Mouse (Mus musculus) forebrain, embryonic 15.5 days (tissue): Measurements from ENCODE around the gene Slc25a38. TPM values are rescaled to one million over a fixed set of nuclear protein-coding genes. Genes with fewer than 3 reads are reported as not detected.

ENCODE experiments used
- ATAC-seq: fragments of 200-750 bp; cut with Nextera tagmentation; replicated peaks from 2 replicates; pipeline ENCODE4 v1.8.0; 2017; ENCODE audit warnings: mild to moderate bottlenecking, moderate TSS enrichment, moderate library complexity
- H3K27ac ChIP-seq: fragments of 300-500 bp; sonication (generic); replicated peaks from 2 replicates; pipeline ENCODE4 v1.5.1; 2015; ENCODE audit warnings: mild to moderate bottlenecking, inconsistent platforms
- H3K27me3 ChIP-seq: fragments of 300-500 bp; sonication (generic); 2 replicates; pipeline ENCODE4 v1.6.1; 2015; ENCODE audit warnings: inconsistent platforms
- H3K36me3 ChIP-seq: fragments of 300-500 bp; sonication (generic); 2 replicates; pipeline ENCODE4 v1.6.1; 2015; ENCODE audit warnings: mild to moderate bottlenecking, inconsistent platforms
- H3K4me1 ChIP-seq: fragments of 300-500 bp; sonication (generic); 2 replicates; pipeline ENCODE4 v1.6.1; 2015; ENCODE audit warnings: inconsistent platforms
- H3K4me2 ChIP-seq: fragments of 300-500 bp; sonication (generic); replicated peaks from 2 replicates; pipeline ENCODE4 v1.6.1; 2015; ENCODE audit warnings: mild to moderate bottlenecking, inconsistent platforms
- H3K4me3 ChIP-seq: fragments of 300-500 bp; sonication (generic); 2 replicates; pipeline ENCODE4 v1.5.1; 2015; ENCODE audit warnings: mild to moderate bottlenecking, inconsistent platforms
- H3K9ac ChIP-seq: fragments of 300-500 bp; sonication (generic); replicated peaks from 2 replicates; pipeline ENCODE4 v1.6.1; 2015; ENCODE audit warnings: mild to moderate bottlenecking, inconsistent platforms
- H3K9me3 ChIP-seq: fragments of 300-500 bp; sonication (generic); 2 replicates; pipeline ENCODE4 v1.6.1; 2016; ENCODE audit warnings: inconsistent platforms
- WGBS: fragments of 180-500 bp; shearing (Covaris S2); methylation state at CpG from one replicate; pipeline ENCODE4 v1.1.7; 2015; ENCODE audit warnings: mixed read lengths; 5-methylcytosine and 5-hydroxymethylcytosine counted together
- polyA plus RNA-seq: library from polyadenylated mRNA; unstranded; fragments of >200 nt; fragmentation: Nextera tagmentation; extraction: Ambion mirVana; gene quantifications from 2 replicates; pipeline ENCODE4 v1.2.1, GENCODE M21; 2015

The Slc25a38 gene
- polyA plus RNA-seq: 37.4 and 37.9 TPM in 2 replicates

DNA sequence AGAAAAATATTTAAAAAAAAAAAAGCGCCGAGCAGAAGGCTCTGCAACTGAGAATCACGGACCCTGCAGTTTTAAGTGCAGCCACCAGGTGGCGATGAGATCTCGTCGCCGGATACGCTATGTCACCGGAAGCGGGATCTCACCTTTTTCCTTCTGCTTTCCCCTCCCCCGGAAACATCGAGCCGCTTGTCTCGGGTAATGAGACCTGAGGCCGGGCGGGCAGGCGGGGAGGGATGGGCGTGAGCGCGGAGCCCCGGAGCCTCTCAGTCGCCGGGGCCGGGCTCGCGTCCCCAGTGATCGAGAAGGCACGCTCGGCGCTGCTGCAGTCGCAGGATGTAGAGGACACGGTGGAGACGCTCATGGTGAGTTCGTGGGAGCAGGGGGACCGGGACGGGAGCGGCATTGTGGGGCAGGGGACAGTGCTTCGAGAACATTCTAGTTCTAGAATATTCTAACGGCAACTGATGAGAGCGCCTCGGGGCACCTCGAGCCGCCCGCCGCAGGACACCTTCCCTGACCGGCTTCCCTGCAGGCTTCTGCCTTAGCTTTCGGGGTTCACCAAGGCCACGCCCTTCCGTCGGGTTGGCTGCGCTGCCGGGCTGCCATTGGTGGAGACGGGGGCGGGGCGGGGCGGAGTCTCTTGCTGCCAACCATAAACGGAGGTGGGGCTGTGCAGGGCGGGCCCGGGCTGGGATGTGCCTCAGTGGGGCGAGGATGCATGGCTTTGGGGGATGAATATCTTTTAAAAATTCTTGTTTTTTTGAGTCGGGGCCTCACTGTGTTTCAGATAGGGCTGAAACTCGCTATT is at the start of gene Slc25a38:
Gene Slc25a38, plus strand, starts transcription at position 164 of the 808 bp plus-strand sequence.
- no peaks in the 10 kb centered on the region for H3K9me3 ChIP-seq
- peak within 1 kb of the TSS; percentile 66 for H3K4me2 ChIP-seq
- no peaks in the 10 kb centered on the region for H3K27me3 ChIP-seq
- WGBS: under 1% methylated on average over 62 of the region's 62 CpGs
- H3K4me3 ChIP-seq: peak within 1 kb of the TSS; percentile 68
- peak within 1 kb of the TSS; percentile 78 for H3K9ac ChIP-seq
- peak within 1 kb of the TSS; percentile 95 for H3K27ac ChIP-seq
- no peaks in the 10 kb centered on the region for H3K36me3 ChIP-seq
- ATAC-seq: peak; percentile 99
- peaks cover 8% of the 10 kb centered on the region for H3K4me1 ChIP-seq

DNA sequence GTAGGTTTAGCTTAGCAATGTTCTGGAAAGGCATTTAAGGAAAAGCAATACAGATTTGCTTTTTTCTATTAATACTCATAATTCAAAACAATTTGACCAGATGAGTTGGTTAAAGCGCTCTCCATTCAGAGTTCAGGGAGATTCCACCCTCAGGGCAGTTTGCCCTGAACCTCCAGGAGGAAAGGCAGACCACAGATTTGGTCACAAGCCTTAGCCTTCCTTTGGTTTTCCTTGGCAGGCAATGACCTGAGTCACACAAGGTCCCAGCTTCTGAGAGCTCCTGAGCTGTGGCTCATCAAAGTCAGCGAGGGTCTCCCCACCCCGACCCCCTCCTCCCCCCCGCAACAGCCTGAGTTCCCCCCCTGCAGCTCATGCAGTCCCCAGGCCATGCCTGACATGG is 45.9 kb upstream of the Slc25a38 start:
- Histone ChIP-seq H3K4me2 (no peak overlapping the region), H3K9me3 (no peaks in the 10 kb centered on the region), H3K9ac (no peak overlapping the region), H3K4me1 (no peaks in the 10 kb centered on the region), H3K27ac (no peak overlapping the region), H3K36me3 (no peaks in the 10 kb centered on the region), H3K4me3 (no peak overlapping the region), H3K27me3 (no peaks in the 10 kb centered on the region)
- ATAC-seq: no peak
- WGBS: 85% methylated on average over 4 of the region's 4 CpGs

DNA sequence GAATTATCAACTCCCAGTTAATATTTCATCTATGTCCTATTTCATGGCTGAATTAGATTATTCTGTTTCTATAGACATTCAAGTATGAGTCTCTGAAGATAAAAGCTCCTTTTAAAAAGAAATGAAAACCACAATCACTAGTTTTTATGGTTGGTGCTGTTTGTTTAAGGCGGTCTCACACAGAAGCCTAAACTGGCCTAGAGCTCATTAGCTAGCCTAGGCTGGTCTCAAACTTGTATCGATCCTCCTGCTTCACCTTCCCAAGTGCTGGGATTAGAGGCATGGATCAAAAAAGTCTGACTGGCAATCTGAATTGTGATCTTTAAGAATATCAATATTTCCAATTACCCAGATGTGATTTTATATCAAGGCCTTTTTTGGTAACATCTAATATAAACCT is 42.6 kb upstream of the Slc25a38 start:
- WGBS: 82% methylated on average over 2 of the region's 2 CpGs
- Histone ChIP-seq H3K4me1 (no peaks in the 10 kb centered on the region), H3K9me3 (no peaks in the 10 kb centered on the region), H3K4me2 (no peak overlapping the region), H3K27me3 (no peaks in the 10 kb centered on the region), H3K4me3 (no peak overlapping the region), H3K9ac (no peak overlapping the region), H3K36me3 (no peaks in the 10 kb centered on the region), H3K27ac (no peak overlapping the region)
- no peak for ATAC-seq

DNA sequence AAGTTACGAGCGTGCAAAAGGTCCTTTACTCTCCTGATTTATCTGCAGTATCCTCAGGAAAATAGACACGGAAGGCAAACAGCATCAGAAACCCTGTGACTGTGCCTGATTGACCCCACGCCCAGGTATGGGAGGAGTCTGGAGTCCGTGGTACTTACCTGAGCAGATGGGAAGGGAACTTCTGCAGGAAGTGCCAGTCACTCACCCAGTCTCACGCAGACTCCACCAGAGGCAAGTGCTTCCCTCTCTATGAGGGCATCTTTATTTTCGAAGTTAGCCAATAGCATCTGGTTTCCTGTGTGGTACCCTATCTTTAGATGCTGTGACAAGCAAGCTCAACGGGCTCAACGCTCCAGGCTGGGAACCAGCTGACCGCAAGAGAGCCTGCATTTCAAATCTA is 42.1 kb upstream of the Slc25a38 start:
- 69% methylated on average over 10 of the region's 10 CpGs for WGBS
- Histone ChIP-seq H3K27ac (no peak overlapping the region), H3K36me3 (no peaks in the 10 kb centered on the region), H3K27me3 (no peaks in the 10 kb centered on the region), H3K4me2 (no peak overlapping the region), H3K4me1 (no peaks in the 10 kb centered on the region), H3K4me3 (no peak overlapping the region), H3K9ac (no peak overlapping the region), H3K9me3 (no peaks in the 10 kb centered on the region)
- no peak for ATAC-seq

GRCm38 (mm10) chr9:120069779-120070178 is 40.4 kb upstream of the Slc25a38 start, which contains the start of gene Cx3cr1:
Cx3cr1 (minus strand) TSS chr9:120069879.
- no peak within 1 kb of the TSS for H3K4me2 ChIP-seq
- H3K27ac ChIP-seq: no peak within 1 kb of the TSS
- H3K4me1 ChIP-seq: no peaks in the 10 kb centered on the region
- H3K27me3 ChIP-seq: no peaks in the 10 kb centered on the region
- no peak within 1 kb of the TSS for H3K4me3 ChIP-seq
- H3K36me3 ChIP-seq: no peaks in the 10 kb centered on the region
- no peaks in the 10 kb centered on the region for H3K9me3 ChIP-seq
- no peak within 1 kb of the TSS for H3K9ac ChIP-seq
- WGBS: 88% methylated on average over 11 of the region's 11 CpGs
- ATAC-seq: no peak

- Histone ChIP-seq H3K4me1 (no peaks in the 10 kb centered on the region), H3K27me3 (no peaks in the 10 kb centered on the region), H3K4me3 (no peak overlapping the region), H3K4me2 (no peak overlapping the region), H3K27ac (no peak overlapping the region), H3K9me3 (no peaks in the 10 kb centered on the region), H3K9ac (no peak overlapping the region), H3K36me3 (no peaks in the 10 kb centered on the region)
- WGBS: 79% methylated on average over 2 of the region's 2 CpGs
- no peak for ATAC-seq
Observed at GRCm38 (mm10) chr9:120071251-120071650, 38.9 kb upstream of the Slc25a38 start.

DNA sequence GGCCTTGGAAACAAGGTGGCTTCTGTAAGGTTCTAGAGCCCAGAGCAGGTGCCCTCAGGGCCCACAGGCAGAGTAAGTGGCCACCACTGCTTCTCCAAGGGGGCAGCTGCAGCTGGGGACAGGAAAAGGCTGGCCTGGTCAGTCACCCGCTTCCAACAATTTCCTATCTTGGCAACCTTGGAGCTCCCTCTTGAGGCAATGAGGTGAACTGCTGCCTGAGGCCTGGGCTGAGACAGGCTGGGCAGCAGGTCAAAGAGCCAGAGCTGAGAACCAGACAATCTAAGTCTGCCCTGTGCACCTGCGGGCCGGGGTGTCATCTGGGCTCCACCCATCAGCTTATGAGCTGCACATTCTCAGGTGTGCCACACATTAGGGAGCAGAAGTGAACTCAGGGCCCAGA is 37.0 kb upstream of the Slc25a38 start:
- Histone ChIP-seq H3K4me3 (no peak overlapping the region), H3K9ac (no peak overlapping the region), H3K9me3 (no peaks in the 10 kb centered on the region), H3K36me3 (no peaks in the 10 kb centered on the region), H3K4me2 (no peak overlapping the region), H3K4me1 (0 out of 2 replicates have a peak, but pooled peaks cover 2% of the 10 kb centered on the region), H3K27ac (no peak overlapping the region), H3K27me3 (no peaks in the 10 kb centered on the region)
- 12% methylated on average over 3 of the region's 3 CpGs for WGBS
- no peak for ATAC-seq

- no peak overlapping the region for H3K4me3 ChIP-seq
- no peak overlapping the region for H3K9ac ChIP-seq
- ATAC-seq: no peak
- 88% methylated on average over 7 of the region's 7 CpGs for WGBS
- no peaks in the 10 kb centered on the region for H3K9me3 ChIP-seq
- H3K36me3 ChIP-seq: no peaks in the 10 kb centered on the region
- no peak overlapping the region for H3K27ac ChIP-seq
- 0 out of 2 replicates have a peak, but pooled peaks cover 2% of the 10 kb centered on the region for H3K4me1 ChIP-seq
- H3K27me3 ChIP-seq: no peaks in the 10 kb centered on the region
- H3K4me2 ChIP-seq: no peak overlapping the region
Observed at GRCm38 (mm10) chr9:120074516-120074915, 35.7 kb upstream of the Slc25a38 start.

DNA sequence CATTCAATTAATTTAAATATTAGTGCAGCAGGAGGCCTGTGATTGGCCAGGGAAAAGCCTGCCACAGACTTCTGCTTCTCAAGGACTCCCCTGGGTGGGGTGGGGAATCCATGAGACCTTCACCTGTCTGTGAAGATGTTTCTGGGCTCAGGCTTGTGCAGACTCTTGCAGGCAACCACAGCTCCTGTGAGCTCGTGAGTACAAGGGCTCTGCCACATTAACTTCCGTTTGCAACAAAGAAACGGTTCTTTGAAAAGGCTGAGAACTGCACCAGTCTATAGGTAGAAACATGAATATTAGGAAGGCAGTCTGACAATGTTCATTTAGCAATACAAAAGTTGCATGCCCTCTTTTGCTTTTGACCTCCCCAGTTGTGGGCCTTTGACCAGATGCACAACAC is 31.9 kb upstream of the Slc25a38 start:
- Histone ChIP-seq H3K9me3 (no peaks in the 10 kb centered on the region), H3K27ac (no peak overlapping the region), H3K4me1 (0 out of 2 replicates have a peak, but pooled peaks cover 2% of the 10 kb centered on the region), H3K4me3 (no peak overlapping the region), H3K4me2 (no peak overlapping the region), H3K27me3 (no peaks in the 10 kb centered on the region), H3K36me3 (no peaks in the 10 kb centered on the region), H3K9ac (no peak overlapping the region)
- no peak for ATAC-seq
- 68% methylated on average over 3 of the region's 3 CpGs for WGBS

- WGBS: 78% methylated on average over 7 of the region's 7 CpGs
Observed at GRCm38 (mm10) chr9:120079901-120080300, 30.3 kb upstream of the Slc25a38 start.

DNA sequence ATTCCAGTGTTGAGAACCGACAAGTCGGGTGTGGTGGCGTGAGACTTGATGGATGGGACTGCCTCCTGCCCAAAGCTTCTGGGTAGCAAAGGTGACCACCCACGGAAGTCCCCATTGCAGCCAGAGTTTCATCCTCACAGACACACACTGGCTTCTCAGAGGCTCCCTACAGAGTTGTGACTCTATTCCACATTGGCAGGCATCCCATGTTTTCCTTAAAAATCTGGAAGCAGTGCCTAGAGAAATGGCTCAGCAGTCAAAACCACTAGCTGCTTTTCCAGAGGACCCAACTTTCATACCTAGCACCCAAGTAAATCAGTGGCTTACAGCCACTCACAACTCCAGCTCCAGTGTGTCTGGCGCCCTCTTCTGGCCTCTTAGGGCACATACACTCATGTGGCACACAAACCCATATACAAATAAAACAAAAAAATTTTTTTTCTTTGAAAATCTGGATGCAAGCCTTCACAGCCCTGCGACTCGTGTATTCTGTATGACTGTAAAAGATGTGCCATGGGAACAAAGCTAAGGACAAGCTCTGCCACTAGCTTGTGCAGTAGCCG is 29.5 kb upstream of the Slc25a38 start:
- WGBS: 86% methylated on average over 8 of the region's 8 CpGs
- 0 out of 2 replicates have a peak, but pooled peaks cover 2% of the 10 kb centered on the region for H3K4me1 ChIP-seq

More at GRCm38 (mm10) chr9:120079901-120080300, 30.3 kb upstream of the Slc25a38 start:
- Histone ChIP-seq H3K36me3 (no peaks in the 10 kb centered on the region), H3K4me3 (no peak overlapping the region), H3K27me3 (no peaks in the 10 kb centered on the region), H3K4me1 (0 out of 2 replicates have a peak, but pooled peaks cover 2% of the 10 kb centered on the region), H3K9me3 (no peaks in the 10 kb centered on the region), H3K4me2 (no peak overlapping the region), H3K9ac (no peak overlapping the region), H3K27ac (no peak overlapping the region)
- no peak for ATAC-seq

DNA sequence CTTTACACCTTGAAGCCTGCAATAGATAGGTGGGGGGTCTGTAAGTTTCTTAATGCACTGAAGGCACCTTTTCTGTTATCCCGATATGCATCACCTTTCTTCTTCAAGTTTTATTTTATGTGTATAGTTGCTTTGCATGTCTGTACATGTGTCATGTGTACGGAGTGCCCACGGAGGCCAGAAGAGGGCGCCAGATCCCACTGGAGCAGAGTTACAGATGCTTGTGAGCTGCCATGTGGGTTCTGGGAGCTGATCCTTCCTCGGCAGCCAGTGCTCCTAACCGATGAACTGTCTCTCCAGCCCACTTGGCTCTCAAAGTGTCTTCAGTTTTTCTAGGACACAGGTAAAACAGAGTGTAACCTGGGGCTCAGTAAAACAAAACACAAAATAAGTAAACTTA is 28.9 kb upstream of the Slc25a38 start:
- Histone ChIP-seq H3K4me3 (no peak overlapping the region), H3K36me3 (no peaks in the 10 kb centered on the region), H3K27me3 (no peaks in the 10 kb centered on the region), H3K27ac (no peak overlapping the region), H3K9me3 (no peaks in the 10 kb centered on the region), H3K4me2 (no peak overlapping the region), H3K9ac (no peak overlapping the region), H3K4me1 (0 out of 2 replicates have a peak, but pooled peaks cover 2% of the 10 kb centered on the region)
- 72% methylated on average over 6 of the region's 6 CpGs for WGBS
- ATAC-seq: no peak

More for the DNA sequence above, 29.5 kb upstream of the Slc25a38 start:
- Histone ChIP-seq H3K27me3 (no peaks in the 10 kb centered on the region), H3K9ac (no peak overlapping the region), H3K27ac (no peak overlapping the region), H3K9me3 (no peaks in the 10 kb centered on the region), H3K4me3 (no peak overlapping the region), H3K36me3 (no peaks in the 10 kb centered on the region), H3K4me2 (no peak overlapping the region)
- no peak for ATAC-seq
